Mouse (Mus musculus) forebrain, embryonic 13.5 days (tissue): ENCODE data around the gene St3gal3. TPM values are rescaled to one million over a fixed set of nuclear protein-coding genes. Genes with fewer than 3 reads are reported as not detected.

Source experiments
- ATAC-seq: fragments of 200-750 bp; cut with Nextera tagmentation; 2 replicates; pipeline ENCODE4 v1.8.0; 2017
- H3K27ac ChIP-seq: fragments of 300-500 bp; sonication (generic); 2 replicates; pipeline ENCODE4 v1.5.1; 2015; ENCODE audit warnings: inconsistent platforms, mild to moderate bottlenecking, moderate library complexity
- H3K27me3 ChIP-seq: fragments of 300-500 bp; sonication (generic); 2 replicates; pipeline ENCODE4 v1.6.1; 2015; ENCODE audit warnings: mild to moderate bottlenecking, inconsistent platforms
- H3K36me3 ChIP-seq: fragments of 300-500 bp; sonication (generic); 2 replicates; pipeline ENCODE4 v1.6.1; 2015; ENCODE audit warnings: mild to moderate bottlenecking, inconsistent platforms; ENCODE audit not compliant: poor library complexity, severe bottlenecking
- H3K4me1 ChIP-seq: fragments of 300-500 bp; sonication (generic); 2 replicates; pipeline ENCODE4 v1.6.1; 2015; ENCODE audit warnings: inconsistent platforms
- H3K4me2 ChIP-seq: fragments of 300-500 bp; sonication (generic); 2 replicates; pipeline ENCODE4 v1.6.1; 2015; ENCODE audit warnings: inconsistent platforms, mild to moderate bottlenecking, moderate library complexity
- H3K4me3 ChIP-seq: fragments of 300-500 bp; sonication (generic); 2 replicates; pipeline ENCODE4 v1.5.1; 2015; ENCODE audit warnings: mild to moderate bottlenecking, inconsistent platforms
- H3K9ac ChIP-seq: fragments of 300-500 bp; sonication (generic); 2 replicates; pipeline ENCODE4 v1.6.1; 2015; ENCODE audit warnings: mild to moderate bottlenecking, inconsistent platforms
- H3K9me3 ChIP-seq: fragments of 300-500 bp; sonication (generic); replicated peaks from 2 replicates; pipeline ENCODE4 v1.6.1; 2016; ENCODE audit warnings: inconsistent platforms
- WGBS: fragments of 180-500 bp; shearing (Covaris S2); methylation state at CpG from one replicate; pipeline ENCODE4 v1.1.7; 2015; 5-methylcytosine and 5-hydroxymethylcytosine counted together
- polyA plus RNA-seq: library from polyadenylated mRNA; unstranded; fragments of >200 nt; fragmentation: Nextera tagmentation; extraction: Ambion mirVana; gene quantifications from 2 replicates; pipeline ENCODE4 v1.2.1, GENCODE M21; 2015

The St3gal3 gene
- polyA plus RNA-seq, 1 experiment from 2014 or later: 9.2 TPM

GRCm38 (mm10) chr4:117923450-117923849, 211.3 kb downstream of the St3gal3 start:
- peaks cover 49% of the 10 kb centered on the region for H3K27me3 ChIP-seq
- no peak overlapping the region for H3K4me3 ChIP-seq
- peaks cover 19% of the 10 kb centered on the region for H3K4me1 ChIP-seq
- ATAC-seq: no peak
- 48% methylated on average over 2 of the region's 2 CpGs for WGBS
- H3K36me3 ChIP-seq: no peaks in the 10 kb centered on the region
- H3K27ac ChIP-seq: no peak overlapping the region
- no peak overlapping the region for H3K9ac ChIP-seq
- H3K9me3 ChIP-seq: no peaks in the 10 kb centered on the region
- no peak overlapping the region for H3K4me2 ChIP-seq

GRCm38 (mm10) chr4:117921358-117921757, 213.4 kb downstream of the St3gal3 start:
- Histone ChIP-seq H3K27me3 (peaks cover 28% of the 10 kb centered on the region), H3K4me3 (no peak overlapping the region), H3K4me2 (no peak overlapping the region), H3K9me3 (no peaks in the 10 kb centered on the region), H3K4me1 (peaks cover under 1% of the 10 kb centered on the region), H3K27ac (no peak overlapping the region), H3K9ac (no peak overlapping the region), H3K36me3 (no peaks in the 10 kb centered on the region)
- WGBS: 90% methylated on average over 2 of the region's 2 CpGs
- no peak for ATAC-seq

- 92% methylated on average over 5 of the region's 5 CpGs for WGBS
Measured at GRCm38 (mm10) chr4:117918762-117919161, 216.0 kb downstream of the St3gal3 start.

DNA sequence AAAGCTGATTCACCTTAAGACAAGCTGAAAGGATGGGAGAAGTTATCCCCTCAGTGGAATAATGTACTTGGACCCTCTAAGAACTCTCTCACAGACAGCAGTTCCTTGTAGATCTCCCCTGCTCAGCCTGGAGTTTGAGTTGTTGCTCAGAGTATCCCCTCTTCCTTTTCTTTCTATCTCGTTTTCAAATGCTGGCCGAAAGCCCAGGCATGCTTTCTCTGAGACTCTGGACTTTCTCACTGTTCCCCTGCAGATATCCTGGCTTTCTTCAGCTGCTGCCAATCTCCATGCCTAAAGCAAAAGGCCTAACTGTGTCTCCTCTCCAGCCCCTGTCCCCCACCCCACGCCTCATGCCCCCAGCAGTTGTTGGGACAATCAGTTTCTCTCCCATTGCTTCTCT, 216.5 kb downstream of the St3gal3 start:
- WGBS: 64% methylated on average over 3 of the region's 3 CpGs
- no peak for ATAC-seq
- H3K36me3 ChIP-seq: no peaks in the 10 kb centered on the region

More at GRCm38 (mm10) chr4:117918762-117919161, 216.0 kb downstream of the St3gal3 start:
- Histone ChIP-seq H3K27ac (no peak overlapping the region), H3K9me3 (no peaks in the 10 kb centered on the region), H3K9ac (no peak overlapping the region), H3K4me1 (peaks cover 14% of the 10 kb centered on the region), H3K27me3 (peaks cover 5% of the 10 kb centered on the region; the same call in 1 of the 2 replicates), H3K4me3 (no peak overlapping the region), H3K4me2 (no peak overlapping the region), H3K36me3 (no peaks in the 10 kb centered on the region)
- ATAC-seq: no peak

GRCm38 (mm10) chr4:117917847-117918246, 216.9 kb downstream of the St3gal3 start:
- peaks cover 23% of the 10 kb centered on the region for H3K4me1 ChIP-seq
- H3K27me3 ChIP-seq: peaks cover 5% of the 10 kb centered on the region; the same call in 1 of the 2 replicates
- no peak overlapping the region for H3K27ac ChIP-seq
- no peaks in the 10 kb centered on the region for H3K36me3 ChIP-seq
- H3K9ac ChIP-seq: no peak overlapping the region
- ATAC-seq: no peak
- no peak overlapping the region for H3K4me3 ChIP-seq
- no peak overlapping the region for H3K4me2 ChIP-seq
- WGBS: 90% methylated on average over 4 of the region's 4 CpGs
- no peaks in the 10 kb centered on the region for H3K9me3 ChIP-seq

More for the DNA sequence above, 216.5 kb downstream of the St3gal3 start:
- Histone ChIP-seq H3K27ac (no peak overlapping the region), H3K4me1 (peaks cover 19% of the 10 kb centered on the region), H3K4me3 (no peak overlapping the region), H3K27me3 (peaks cover 5% of the 10 kb centered on the region; the same call in 1 of the 2 replicates), H3K4me2 (no peak overlapping the region), H3K9me3 (no peaks in the 10 kb centered on the region), H3K9ac (no peak overlapping the region)

DNA sequence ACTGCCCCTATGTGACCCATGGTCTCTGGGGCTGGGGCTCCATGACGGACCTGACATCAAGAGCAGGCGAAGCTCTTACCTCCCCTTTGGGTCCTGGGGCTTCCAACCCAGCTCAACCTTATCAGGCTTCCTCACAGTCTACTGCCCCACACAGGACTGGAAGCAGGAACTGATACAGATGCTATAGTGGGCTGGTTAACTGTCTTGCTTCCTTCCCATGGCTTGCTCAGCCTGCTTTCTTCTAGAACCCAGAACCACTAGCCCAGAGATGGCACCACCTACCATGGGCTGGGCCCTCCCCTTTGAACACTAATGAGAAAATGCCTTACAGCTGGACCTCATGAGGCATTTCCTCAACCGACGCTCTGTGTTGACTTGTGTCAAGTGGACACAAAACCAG, 217.3 kb downstream of the St3gal3 start:
- 84% methylated on average over 4 of the region's 4 CpGs for WGBS

DNA sequence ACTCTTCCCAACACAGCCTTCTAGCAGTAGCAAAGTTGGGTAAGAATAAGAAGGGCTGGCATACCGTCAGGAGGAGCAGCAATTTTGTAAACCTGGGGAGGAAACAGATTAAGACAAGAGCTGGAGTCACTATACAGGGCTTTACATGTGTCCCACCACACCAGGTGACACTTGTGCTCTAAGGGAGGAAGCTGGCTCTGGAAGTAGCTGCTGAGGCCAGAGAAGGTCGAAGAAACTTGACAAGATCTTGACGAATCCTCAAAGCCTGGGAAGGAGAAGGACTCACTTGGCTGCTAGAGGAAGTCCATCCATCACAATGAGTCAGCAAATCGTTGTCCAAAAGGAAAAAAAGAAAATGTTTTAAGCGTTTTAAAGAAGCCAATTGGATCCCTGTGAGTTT, 218.3 kb downstream of the St3gal3 start:
- H3K27me3 ChIP-seq: no peaks in the 10 kb centered on the region
- 89% methylated on average over 5 of the region's 5 CpGs for WGBS

More for the DNA sequence above, 217.3 kb downstream of the St3gal3 start:
- peaks cover under 1% of the 10 kb centered on the region; the same call in 1 of the 2 replicates for H3K27me3 ChIP-seq
- no peak overlapping the region for H3K27ac ChIP-seq
- no peak overlapping the region for H3K4me3 ChIP-seq
- H3K4me2 ChIP-seq: no peak overlapping the region
- no peak for ATAC-seq
- peaks cover 28% of the 10 kb centered on the region for H3K4me1 ChIP-seq
- 0 out of 2 replicates have a peak, but pooled peaks cover 3% of the 10 kb centered on the region for H3K36me3 ChIP-seq
- no peaks in the 10 kb centered on the region for H3K9me3 ChIP-seq
- H3K9ac ChIP-seq: no peak overlapping the region

GRCm38 (mm10) chr4:117915489-117916105, 219.1 kb downstream of the St3gal3 start:
- WGBS: 3% methylated on average over 19 of the region's 19 CpGs
- H3K27me3 ChIP-seq: no peaks in the 10 kb centered on the region
- peak overlapping the region; percentile 100 for H3K4me2 ChIP-seq
- peaks cover 19% of the 10 kb centered on the region for H3K36me3 ChIP-seq
- ATAC-seq: no peak
- peaks cover 45% of the 10 kb centered on the region for H3K4me1 ChIP-seq
- H3K27ac ChIP-seq: peak overlapping the region; percentile 78; the same call in 1 of the 2 replicates
- no peaks in the 10 kb centered on the region for H3K9me3 ChIP-seq
- H3K9ac ChIP-seq: peak overlapping the region; percentile 94
- H3K4me3 ChIP-seq: peak overlapping the region; percentile 86

More for the DNA sequence above, 218.3 kb downstream of the St3gal3 start:
- no peak for ATAC-seq
- Histone ChIP-seq H3K9ac (no peak overlapping the region), H3K27ac (no peak overlapping the region), H3K4me3 (no peak overlapping the region), H3K9me3 (no peaks in the 10 kb centered on the region), H3K4me1 (peaks cover 37% of the 10 kb centered on the region), H3K4me2 (peak overlapping the region; percentile 100; the same call in 1 of the 2 replicates), H3K36me3 (peaks cover 13% of the 10 kb centered on the region)

DNA sequence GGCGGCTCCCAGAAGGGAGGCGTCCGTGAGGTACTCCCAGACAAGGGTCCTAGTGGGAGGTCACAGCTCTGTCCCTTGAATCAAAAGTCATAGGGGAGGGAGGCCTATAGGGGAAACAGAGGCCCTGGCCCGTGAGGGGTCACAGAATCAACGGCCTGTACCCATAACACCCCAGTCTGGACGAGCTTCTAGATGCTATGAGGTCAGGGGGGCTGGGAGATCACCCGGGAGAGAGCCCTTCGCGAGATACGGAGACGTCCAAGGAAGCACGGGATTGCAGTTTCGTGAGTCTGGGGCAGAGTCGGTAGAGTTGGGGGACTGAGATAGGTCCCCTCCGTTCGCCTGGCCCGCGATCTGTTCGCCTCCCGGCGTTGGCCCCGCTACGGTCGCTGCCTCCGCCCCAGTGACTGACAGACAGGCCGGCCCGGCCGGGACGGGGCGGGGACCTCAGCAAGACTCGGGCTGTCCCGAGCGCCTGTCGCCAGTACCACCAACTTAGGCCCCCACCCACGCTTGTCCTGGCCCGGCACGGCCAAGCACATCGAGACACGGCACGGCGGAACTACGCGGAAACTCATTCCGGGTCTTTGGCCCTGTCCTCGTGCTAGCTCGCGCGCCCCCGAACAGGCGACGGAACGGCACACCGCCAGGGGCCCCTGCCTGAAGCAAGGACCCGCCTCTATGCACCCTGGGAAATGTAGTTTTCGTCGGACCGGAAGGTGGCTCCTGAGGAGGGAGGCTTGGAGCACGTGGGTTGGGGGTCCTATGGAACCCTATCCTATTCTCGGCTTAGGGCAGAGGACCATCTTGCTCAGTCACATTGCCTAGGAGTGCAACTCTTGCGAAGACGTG, 219.9 kb downstream of the St3gal3 start, which contains the start of gene Ipo13:
TSS of gene Ipo13 (minus strand) at position 409 of the 852 bp plus-strand sequence.
- H3K36me3 ChIP-seq: peaks cover 19% of the 10 kb centered on the region
- peak; percentile 98 for ATAC-seq
- H3K9me3 ChIP-seq: no peaks in the 10 kb centered on the region
- H3K27me3 ChIP-seq: no peaks in the 10 kb centered on the region
- WGBS: under 1% methylated on average over 61 of the region's 61 CpGs
- H3K27ac ChIP-seq: peak within 1 kb of the TSS; percentile 78
- H3K4me2 ChIP-seq: peak within 1 kb of the TSS; percentile 100
- peak within 1 kb of the TSS; percentile 86 for H3K4me3 ChIP-seq
- H3K4me1 ChIP-seq: peaks cover 52% of the 10 kb centered on the region
- peak within 1 kb of the TSS; percentile 94 for H3K9ac ChIP-seq

- H3K9me3 ChIP-seq: no peaks in the 10 kb centered on the region
- H3K4me3 ChIP-seq: peak overlapping the region; percentile 86
- no peak for ATAC-seq
- peaks cover 60% of the 10 kb centered on the region for H3K4me1 ChIP-seq
- peak overlapping the region; percentile 78; the same call in 1 of the 2 replicates for H3K27ac ChIP-seq
- H3K27me3 ChIP-seq: no peaks in the 10 kb centered on the region
- 17% methylated on average over 8 of the region's 8 CpGs for WGBS
- H3K36me3 ChIP-seq: peaks cover 19% of the 10 kb centered on the region
- peak overlapping the region; percentile 100 for H3K4me2 ChIP-seq
- peak overlapping the region; percentile 94 for H3K9ac ChIP-seq
Measured at GRCm38 (mm10) chr4:117914031-117914430, 220.7 kb downstream of the St3gal3 start.

DNA sequence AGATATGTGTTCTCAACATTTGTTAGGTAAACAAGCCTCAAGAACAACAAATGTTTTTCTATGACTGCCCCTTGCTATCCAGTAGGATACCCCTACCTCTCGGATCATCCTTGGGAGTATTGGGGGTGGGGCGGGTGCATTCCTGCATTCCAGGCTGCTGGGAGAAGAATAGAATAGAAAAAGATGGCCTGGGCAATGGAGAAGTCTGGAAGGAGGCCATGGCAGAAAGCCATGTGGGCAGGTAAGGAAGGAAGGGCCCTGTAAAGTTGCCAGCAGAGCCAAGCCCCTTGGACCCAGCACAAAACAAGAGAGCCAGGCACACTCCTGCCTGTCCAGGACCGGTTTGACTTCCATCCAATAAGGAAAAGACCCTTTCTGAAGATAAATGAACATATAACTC, 221.3 kb downstream of the St3gal3 start:
- no peaks in the 10 kb centered on the region for H3K9me3 ChIP-seq
- ATAC-seq: no peak
- peak overlapping the region; percentile 100 for H3K4me2 ChIP-seq
- peak overlapping the region; percentile 86 for H3K4me3 ChIP-seq
- H3K4me1 ChIP-seq: peaks cover 66% of the 10 kb centered on the region
- 39% methylated on average over 3 of the region's 3 CpGs for WGBS
- no peaks in the 10 kb centered on the region for H3K27me3 ChIP-seq
- H3K9ac ChIP-seq: peak overlapping the region; percentile 94
- peak overlapping the region; percentile 0; the same call in 1 of the 2 replicates for H3K27ac ChIP-seq
- peaks cover 19% of the 10 kb centered on the region for H3K36me3 ChIP-seq
